Mouse (Mus musculus) retina, postnatal 1 day (tissue): Measurements from ENCODE around the gene Ccl9.
"Not testable (repeated sequence)": the region's sequence is repeated elsewhere in the genome, so short reads cannot be mapped to it uniquely, and the experiment has no call there.

ENCODE experiments used
- DNase-seq: peaks from one replicate; pipeline ENCODE4 v3.0.0-alpha.2; 2012

The Ccl9 gene

DNA sequence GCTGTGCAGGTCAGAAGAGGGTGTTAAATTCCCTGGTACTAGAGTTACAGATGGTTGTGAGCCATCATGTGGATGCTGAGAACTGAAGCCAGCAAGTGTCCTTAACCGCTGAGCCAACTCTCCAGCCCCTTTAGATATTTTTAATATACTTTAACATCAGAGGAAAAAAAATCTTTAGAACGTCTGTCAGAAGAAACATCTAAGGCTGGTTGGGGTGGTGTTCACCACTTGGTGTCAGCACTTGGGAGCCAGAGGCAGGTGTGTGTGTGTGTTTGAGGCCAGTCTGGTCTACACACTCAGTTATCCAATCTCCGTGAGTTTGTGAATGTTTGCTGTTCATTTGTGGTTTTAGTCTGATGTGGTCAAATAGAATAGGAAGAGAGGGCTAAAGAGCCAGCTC is 563 bp upstream of the Ccl9 start:
- DNase-seq, result no peak

DNA sequence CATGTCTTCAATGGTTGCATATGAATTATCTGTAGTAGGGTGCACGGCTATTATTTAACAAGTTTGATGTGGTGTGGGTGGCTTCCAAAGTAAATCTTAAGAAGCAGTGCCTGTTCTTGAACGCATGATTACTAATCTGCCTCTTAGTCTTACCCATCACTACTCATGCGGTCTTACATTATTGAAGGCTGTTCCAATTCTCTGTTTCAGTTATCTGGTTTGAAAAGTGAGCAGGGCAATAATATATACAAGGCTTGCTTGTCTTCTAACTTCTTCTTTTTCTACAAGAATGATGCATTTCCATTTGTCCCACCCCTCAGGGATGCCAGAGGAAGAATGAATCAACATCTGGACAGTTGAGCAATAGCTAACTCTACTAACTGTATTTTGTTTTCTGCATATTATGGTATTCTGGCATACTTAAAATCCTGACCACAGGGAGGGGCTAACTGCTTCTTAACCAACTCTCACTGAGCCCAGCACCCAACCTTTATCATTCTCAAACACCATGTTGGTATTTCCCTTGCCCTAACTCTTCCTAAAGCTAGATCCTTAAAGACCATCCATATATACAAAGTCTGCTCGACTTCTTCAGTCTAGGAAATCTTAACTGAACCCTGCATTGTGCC is 1.4 kb downstream of the Ccl9 start:
- no peak for DNase-seq

DNA sequence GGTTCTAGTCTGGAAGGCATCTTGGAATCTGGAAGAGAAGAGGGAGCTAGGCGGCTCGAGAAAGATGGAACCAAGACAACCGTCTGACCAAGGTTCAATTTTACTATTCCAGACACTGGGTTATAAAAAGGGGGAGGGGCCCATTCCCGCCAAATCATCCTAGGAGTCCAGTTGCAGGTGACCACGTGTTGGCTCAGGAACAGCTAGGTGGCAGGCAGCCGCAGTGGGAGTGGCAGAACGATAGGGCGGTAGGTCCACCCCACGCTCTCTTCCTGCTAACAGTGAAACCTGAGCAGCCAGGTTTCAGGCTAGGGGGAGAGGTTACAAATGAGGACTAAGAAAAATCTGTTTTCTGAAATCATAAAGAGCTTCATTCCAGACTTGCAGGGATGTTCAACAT is 5.6 kb downstream of the Ccl9 start:
- DNase-seq, result no peak

DNA sequence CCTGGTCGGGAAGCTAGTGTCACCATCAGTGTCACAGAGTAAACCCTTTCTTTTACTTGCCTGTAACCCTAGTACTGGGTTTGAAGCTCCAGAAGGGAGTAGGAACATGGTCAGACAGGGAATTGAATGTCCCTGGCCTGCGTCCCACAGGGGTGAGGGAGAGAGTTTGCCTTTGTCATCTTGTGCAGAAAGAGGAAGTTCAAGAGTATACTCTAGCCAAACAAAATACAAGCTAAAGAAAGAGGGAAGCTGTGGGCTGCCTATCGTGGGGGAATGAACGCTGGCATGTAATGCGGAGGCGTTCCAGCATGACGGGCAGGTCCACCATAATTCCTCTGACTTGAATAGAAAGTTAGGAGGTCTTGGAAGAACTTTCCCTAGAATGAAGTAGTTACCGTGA is 6.2 kb downstream of the Ccl9 start:
- no peak for DNase-seq

DNA sequence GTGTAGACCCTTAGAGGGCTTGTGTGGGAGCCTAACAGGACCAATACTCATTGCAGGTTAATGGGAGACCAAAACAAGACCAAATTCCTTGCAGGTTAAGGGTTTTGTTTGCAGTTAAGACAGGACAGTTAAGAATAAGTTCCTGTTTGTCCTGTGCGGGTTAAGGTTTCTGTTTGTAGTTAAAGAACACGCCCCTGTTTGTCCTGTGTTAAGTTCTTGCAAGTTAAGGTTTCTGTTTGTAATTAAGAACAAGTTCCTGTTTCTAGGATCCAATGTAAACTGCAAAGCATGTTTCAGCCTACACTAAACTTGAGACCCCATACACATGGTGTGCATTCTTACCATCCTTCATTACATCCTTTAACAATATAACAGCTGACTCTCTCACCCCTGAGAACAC is 8.2 kb downstream of the Ccl9 start:
- DNase-seq, result no peak

DNA sequence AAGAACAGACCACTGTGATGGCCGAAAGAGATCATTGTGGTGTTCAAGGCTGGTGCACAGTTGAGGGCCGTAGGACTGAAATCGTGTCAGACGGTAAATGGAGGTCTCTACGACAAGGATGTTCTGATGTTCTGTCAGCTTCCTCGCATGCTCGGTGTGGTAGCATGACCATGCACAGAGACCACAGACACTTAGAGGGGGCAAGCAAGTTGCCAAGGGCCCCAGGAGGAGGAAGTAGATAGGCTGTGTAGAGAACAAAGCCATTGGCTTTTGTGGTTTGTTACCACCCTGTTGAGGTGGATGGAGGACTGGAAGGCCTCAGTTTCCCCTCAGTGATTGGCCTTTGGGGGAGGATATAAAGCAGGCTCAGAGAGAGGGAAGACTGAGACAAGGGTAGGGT is 9.2 kb downstream of the Ccl9 start:
- DNase-seq, result no peak

DNA sequence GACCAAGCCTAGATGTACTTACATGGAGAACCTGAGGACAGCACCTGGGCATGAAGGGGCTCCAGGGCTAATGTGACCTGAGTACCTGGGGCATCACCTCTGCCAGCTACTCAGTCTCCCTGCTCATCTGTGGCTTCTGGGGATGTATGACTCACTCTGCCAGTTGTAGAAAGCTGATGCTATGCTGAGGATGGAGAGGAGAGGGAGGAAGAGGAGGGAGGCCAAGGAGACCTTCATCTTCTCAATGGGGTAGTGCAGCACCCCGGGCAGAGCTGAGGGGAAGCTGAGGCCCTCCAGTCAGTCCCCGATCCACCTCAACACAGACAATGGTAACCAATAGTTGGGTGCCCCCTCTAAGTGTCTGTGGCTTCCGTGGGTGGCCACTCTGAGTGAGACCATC is 9.7 kb downstream of the Ccl9 start:
- no peak for DNase-seq

DNA sequence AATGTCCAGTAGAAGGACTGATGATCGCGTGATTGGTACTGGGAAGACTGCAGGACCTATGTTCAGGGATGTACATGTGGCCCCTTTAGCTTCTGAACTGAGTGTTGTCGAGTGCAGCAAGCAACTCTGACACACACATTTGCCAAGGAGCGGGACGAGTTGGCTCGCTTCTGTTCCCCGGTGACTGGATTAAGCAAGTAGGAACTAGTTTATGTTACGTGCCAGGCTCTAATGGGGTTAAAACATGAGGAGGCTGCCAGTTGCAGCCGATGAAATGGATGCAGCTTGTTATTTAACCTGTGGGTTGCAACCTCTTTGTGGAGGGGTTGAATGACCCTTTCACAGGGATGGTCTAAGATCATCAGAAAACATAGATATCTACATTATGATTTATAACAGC is 10.4 kb downstream of the Ccl9 start:
- DNase-seq, result no peak

DNA sequence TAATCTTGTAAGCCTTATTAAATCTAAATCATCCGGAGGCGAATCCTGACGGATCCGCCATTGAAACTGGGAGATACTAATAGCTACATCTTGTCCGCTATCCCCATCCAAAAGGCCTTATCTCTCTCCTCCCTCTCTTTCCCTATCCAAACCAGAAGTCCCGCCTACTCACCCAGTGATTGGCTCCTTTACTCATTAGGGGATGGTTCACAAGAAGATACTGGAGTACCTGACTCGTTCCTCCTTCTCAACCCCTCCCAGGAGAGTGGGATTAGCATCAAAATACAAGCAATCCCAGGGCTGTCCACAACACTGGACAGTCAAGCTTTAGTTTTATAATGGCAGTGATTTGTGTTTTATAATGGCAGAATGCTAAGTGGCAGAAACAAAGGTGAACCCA is 11.1 kb downstream of the Ccl9 start:
- DNase-seq, result no peak

DNA sequence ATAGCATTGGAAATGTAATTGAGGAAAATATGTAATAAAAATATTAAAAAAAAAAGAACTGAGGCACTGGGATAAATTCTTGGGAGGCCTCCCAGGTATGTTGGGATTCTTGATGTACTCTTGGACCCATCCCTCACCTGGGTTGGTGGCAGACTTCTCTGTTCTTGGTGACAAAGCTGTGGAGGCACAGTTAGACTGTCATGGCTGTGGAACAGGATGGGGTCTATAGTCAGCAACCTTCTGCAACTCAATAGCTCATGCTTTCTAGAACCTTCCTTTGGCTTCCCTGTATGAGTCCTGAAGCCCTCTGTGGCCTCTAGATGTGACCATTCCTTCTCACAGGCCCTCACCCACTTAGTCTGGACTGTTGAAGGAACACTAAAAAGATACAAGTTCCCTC is 11.8 kb downstream of the Ccl9 start:
- DNase-seq, result no peak

DNA sequence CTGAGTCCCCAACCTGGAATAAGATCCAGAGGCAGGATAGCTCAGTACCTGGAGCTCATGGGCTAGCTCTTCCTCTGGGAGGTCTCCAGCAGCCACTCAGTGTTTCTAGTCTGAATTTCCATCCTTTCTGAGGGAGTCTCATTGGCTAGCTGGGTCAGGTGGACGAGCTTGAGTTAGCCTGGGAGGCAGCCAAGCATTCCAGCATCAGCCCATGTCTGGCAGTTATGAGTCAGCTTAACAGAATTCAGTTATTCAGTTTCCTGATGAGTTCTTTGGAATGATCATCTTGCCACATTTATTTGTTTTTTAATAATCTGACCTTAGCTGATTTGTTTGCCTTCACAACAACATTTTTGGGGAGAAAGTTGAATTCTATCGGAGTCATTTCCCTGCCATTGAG is 14.7 kb downstream of the Ccl9 start:
- DNase-seq, result no peak

DNA sequence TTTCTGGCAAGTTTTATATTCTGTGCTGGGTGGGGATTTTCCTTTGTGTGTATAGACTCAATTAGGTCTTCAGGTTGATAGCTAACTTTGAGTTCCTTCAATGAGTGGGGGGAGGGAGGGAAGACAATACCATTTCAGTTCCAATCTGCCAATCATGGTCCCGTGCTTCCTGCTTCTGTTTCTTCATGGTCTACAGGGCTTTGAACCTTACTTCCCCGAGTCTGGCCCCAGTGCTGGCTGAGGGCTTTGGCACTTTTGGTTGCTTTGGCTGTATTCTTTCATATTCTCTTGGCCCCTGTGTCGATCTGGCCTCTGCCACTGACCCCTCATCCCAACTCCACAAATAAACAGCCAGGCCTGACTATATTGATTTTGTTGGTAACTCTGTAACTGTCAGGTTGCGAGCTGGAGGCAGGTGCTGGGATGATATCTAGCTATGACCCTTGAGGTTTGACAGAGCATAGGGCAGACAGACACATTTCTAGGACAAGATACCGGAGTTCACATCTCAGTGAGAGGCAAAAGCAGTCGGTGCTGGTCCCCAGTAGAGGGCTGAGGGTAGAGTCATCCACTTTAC is 16.0 kb downstream of the Ccl9 start:
- DNase-seq, result no peak

DNA sequence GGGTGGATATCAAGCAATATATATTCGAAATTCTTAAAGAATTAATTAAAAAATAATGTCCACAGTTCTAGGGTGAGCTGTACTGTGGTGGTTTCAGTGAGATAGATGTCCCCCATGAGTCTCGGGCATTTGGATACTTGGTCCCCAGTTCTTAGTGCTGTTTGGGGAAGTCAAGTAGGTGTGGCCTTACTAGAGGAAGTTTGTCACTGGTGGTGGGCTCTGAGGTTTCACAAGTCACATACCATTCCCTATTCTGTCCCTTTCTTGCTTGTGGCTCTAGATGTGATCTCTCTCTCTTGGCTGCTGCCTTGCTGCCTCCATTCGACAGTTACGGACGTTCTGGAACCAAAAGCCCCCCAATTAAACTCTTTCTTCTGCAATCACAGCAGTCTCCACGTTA is 18.0 kb downstream of the Ccl9 start:
- DNase-seq, result no peak

DNA sequence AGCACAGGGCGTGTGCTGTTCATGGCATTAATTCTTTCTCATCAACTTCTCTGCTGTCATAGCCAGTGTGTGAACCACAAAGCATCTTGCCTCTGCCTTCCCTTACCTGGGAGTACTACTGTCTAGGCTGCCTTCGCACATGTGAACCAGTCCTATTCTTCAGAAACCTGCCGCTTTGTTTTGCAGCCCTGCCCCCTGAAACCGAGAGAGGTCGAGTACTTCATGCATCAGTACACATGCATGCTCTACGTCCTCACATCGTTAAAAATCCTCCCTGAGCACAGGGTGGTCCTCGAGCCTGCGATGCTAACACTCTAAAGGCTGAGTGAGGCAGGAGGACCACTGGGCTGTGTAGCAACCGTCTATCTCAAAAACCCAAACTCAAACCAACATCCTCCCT is 21.4 kb downstream of the Ccl9 start:
- DNase-seq, result no peak

DNA sequence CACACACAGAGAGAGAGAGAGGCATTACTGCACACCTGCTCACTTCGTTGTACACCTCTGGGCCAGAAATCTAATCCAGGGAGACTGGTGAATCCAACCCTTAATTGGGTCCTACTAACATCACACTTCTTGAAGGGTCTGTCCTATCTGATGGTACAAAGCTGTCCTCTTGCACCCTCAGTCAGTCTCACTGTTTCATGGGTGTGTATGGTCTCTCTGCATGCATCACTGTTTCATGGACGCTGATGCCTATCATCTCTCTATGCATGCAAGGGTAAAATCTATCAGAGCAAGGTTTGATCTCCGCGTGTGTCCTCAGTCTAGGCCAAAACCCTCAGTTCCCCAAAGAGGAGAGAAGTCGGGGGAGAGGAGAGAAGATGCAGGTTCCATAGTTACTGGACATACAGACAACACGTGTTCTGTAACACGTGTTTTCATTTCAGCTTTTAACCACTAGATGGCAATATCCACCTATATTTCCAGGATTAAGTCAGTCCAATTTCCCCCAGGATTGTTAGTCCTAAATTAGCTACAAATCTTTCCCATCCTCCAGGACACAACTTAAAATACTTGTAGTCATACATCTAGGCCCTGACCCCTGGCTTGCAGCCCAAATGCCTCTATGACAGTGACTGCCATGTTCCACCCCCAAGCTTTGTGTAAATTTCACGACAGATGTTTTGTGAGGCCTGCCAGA is 22.2 kb downstream of the Ccl9 start:
- peak; percentile 86 for DNase-seq

DNA sequence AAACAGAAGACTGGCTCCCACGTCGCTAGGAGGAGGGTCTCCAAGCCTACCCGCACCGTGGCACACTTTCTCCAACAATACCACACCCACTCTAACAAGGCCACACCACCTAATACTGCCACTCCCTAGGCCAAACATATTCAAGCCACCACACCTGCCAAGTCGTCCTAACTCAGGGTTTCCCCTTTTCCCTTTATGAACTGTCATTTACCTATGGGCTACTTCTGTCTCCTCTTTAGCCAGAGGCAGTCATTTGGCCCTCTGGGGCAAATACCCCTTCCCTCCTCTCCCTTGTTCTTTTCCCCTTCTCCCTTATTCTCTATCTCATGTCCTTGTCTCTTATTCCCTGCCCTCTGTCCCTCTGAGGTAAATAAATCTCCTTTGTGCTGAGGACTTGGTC is 26.8 kb downstream of the Ccl9 start:
- DNase-seq, result no peak

DNA sequence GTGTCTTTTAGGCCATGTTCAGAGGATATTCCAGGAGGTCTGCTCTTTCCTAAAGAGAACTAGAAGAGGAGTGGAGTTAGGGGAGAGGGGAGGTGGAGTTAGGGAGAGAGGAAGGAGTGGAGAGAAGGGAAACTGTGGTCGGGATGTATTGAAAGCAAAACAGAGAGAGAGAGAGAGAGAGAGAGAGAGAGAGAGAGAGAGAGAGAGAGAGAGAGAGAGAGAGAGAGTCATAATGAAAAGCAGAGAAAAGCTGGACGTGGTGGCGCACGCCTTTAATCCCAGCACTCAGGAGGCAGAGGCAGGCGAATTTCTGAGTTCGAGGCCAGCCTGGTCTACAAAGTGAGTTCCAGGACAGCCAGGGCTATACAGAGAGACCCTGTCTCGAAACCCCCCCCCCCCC is 27.4 kb downstream of the Ccl9 start:
- DNase-seq, result not testable (repeated sequence)

DNA sequence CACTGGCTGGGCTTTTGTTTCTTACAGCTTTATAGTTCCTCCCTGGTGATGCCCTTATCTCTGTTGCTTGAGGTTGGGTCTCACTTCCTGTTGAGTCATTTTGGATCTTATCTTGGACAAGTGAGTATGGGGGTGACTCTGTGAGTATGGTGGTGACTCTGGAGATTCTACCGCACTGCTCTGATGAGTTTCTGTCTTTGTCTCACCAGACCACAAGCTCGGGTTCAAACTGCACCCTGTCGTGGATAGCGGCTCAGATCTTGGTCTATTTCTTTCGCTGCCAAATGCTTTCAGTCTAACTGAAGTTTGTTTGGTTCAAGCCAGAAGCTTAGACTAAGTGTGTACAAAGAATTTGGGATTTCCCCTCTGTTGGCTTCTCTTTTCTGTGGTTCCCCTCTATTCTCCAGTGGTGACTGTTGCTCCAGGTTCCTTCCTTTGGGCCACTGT is 28.2 kb downstream of the Ccl9 start:
- DNase-seq, result no peak

DNA sequence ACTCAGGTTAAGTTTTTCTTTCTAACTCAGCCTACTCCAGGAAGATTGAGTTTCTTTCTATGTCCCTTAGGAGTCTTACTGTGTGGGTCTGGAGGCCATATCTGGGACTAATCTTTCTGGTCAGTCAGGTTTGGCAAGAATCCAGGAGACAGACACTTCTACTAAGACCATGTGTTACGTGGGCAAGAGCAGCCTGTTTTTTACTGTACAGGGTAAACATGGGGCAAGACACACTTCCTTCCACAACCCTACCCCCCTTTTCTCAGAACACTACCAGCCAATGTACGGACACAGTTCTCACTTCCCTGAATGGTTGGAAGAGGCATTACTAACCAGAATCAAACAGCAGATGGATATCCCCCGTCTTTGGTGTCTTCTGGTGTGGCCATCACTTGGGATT is 34.2 kb downstream of the Ccl9 start:
- DNase-seq, result no peak

DNA sequence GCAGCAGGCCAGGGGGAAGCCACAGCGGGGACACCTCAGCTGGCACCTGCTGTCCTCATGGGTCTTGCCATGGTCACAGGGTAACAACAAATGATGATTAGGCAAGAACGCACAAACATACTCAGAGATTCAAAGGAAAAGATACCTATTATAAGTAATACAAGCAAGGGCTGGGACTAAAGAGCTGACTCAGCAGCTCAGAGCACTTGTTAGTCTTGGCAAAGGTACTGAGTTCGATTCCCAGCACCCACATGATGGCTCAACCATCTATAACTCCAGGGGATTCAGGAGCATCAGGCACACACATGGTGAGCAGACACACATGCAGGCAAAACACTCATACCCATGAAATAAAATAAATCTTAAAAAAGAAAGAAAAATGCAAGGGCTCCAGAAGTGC is 37.0 kb downstream of the Ccl9 start:
- no peak for DNase-seq

DNA sequence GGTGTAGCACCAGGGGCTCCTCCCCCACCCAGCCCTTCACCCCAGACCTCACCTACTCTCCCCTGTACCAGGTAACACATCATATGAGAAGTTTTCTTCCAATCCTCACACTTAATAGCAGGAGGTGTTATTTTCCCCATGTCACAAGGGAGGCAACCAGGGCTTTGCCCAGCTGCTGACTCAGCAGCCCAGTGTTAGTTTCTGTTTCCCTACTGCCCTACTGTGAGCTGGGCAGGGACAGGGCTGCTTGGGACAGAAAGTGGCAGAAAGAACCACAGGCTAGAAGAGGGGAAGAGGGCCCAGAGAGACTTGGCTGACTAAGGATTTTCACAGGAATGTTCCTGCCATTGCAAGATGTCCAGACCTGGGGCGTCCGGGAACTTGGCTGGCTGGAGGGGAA is 37.5 kb downstream of the Ccl9 start:
- DNase-seq, result no peak

DNA sequence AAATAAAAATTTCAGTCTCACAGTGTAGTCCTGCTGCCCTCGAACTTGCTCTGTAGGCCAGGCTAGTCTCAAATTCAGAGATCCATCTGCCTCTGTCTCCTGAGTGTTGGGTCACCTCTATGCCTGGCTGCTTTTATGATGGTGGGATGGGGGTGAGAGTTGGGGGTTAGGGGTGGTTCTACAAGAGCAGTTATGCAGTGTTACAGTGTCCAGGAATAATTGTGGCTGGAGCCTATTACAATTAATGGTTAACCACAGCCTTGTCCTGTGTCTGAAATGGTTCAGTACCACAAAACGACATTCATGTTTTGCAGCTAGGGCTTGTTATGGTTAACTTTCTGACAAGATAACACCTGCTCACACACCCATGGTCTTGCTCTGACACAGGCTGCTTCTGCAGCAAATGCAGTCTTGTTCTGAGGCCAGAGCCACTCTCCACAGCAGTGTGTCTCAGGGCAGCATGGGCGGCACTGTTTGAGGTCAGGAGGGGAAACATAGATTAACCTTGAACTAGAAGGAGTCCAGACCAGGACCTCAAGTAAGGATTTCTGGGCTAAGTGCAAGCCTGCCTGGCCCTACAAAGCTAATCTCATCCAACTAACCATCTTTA is 39.6 kb downstream of the Ccl9 start:
- no peak for DNase-seq

DNA sequence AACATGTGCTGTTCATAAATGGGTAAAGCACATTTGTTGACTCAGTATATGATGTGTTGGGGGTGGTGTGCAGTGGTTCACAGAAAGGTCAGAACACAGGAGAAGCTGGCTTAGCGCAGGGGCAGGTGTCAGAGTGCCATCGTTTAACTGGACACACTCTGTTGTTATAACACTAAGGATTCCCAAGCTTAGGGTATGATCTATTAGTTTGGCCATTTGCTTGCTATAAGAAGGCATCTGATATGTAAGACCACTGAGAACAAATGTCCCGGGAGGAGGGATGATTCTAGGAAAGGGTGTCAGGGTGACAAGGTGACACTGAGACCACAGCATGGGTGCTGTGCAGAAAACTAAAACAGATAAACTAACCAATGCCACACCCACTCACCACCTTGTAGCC is 41.6 kb downstream of the Ccl9 start:
- DNase-seq, result no peak
